Mouse (Mus musculus) intestine, embryonic 15.5 days (tissue): ENCODE data around the gene Plvap. TPM values are rescaled to one million over a fixed set of nuclear protein-coding genes. Genes with fewer than 3 reads are reported as not detected.

Experiments used
- ATAC-seq: fragments of 200-750 bp; cut with Nextera tagmentation; 2 replicates; pipeline ENCODE4 v1.8.0; 2017; ENCODE audit warnings: moderate TSS enrichment, moderate library complexity
- H3K27ac ChIP-seq: fragments of 300-500 bp; sonication (generic); 2 replicates; pipeline ENCODE4 v1.5.1; 2015; ENCODE audit warnings: mild to moderate bottlenecking, inconsistent platforms
- H3K27me3 ChIP-seq: fragments of 300-500 bp; sonication (generic); replicated peaks from 2 replicates; pipeline ENCODE4 v1.6.1; 2015; ENCODE audit warnings: inconsistent platforms
- H3K36me3 ChIP-seq: fragments of 300-500 bp; sonication (generic); 2 replicates; pipeline ENCODE4 v1.6.1; 2015; ENCODE audit warnings: inconsistent platforms
- H3K4me1 ChIP-seq: fragments of 300-500 bp; sonication (generic); replicated peaks from 2 replicates; pipeline ENCODE4 v1.6.1; 2015; ENCODE audit warnings: inconsistent platforms
- H3K4me2 ChIP-seq: fragments of 300-500 bp; sonication (generic); replicated peaks from 2 replicates; pipeline ENCODE4 v1.6.1; 2015; ENCODE audit warnings: mild to moderate bottlenecking, inconsistent platforms
- H3K4me3 ChIP-seq: fragments of 300-500 bp; sonication (generic); replicated peaks from 2 replicates; pipeline ENCODE4 v1.5.1; 2015; ENCODE audit warnings: inconsistent platforms
- H3K9ac ChIP-seq: fragments of 300-500 bp; sonication (generic); 2 replicates; pipeline ENCODE4 v1.6.1; 2015; ENCODE audit warnings: inconsistent platforms
- H3K9me3 ChIP-seq: fragments of 300-500 bp; sonication (generic); 2 replicates; pipeline ENCODE4 v1.6.1; 2016; ENCODE audit warnings: inconsistent platforms
- WGBS: fragments of 180-500 bp; shearing (Covaris S2); methylation state at CpG from one replicate; pipeline ENCODE4 v1.1.7; 2015; 5-methylcytosine and 5-hydroxymethylcytosine counted together
- polyA plus RNA-seq: library from polyadenylated mRNA; unstranded; fragments of >200 nt; fragmentation: Nextera tagmentation; extraction: Ambion mirVana; gene quantifications from 2 replicates; pipeline ENCODE4 v1.2.1, GENCODE M21; 2015

The Plvap gene
- polyA plus RNA-seq, 1 experiment from 2014 or later: 79.2 TPM

DNA sequence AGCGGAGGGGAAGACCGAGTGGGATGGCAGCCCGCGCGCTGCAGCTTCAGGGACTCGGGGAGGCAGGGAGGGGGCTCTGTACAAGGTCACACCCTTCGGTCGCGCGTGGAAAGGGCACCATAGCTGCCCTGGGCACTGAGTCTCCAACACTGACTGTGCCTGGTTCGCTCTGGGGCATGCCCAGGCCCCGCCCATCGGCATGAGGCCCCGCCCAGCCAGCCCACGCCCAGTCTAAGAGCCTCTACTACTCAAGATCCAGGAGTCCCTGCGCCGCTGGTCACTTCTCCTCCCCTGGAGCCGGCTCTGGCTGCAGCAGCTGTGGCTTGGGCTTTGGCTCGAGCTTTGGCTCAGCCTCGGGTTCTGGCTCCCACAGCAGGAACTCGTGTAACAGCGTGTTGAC, 54.6 kb downstream of the Plvap start:
- WGBS: 48% methylated on average over 22 of the region's 22 CpGs
- Histone ChIP-seq H3K4me3 (no peak overlapping the region), H3K9ac (no peak overlapping the region), H3K4me2 (no peak overlapping the region), H3K36me3 (peaks cover 14% of the 10 kb centered on the region), H3K27ac (no peak overlapping the region), H3K27me3 (no peaks in the 10 kb centered on the region), H3K4me1 (no peaks in the 10 kb centered on the region), H3K9me3 (no peaks in the 10 kb centered on the region)
- ATAC-seq: peak; percentile 54

DNA sequence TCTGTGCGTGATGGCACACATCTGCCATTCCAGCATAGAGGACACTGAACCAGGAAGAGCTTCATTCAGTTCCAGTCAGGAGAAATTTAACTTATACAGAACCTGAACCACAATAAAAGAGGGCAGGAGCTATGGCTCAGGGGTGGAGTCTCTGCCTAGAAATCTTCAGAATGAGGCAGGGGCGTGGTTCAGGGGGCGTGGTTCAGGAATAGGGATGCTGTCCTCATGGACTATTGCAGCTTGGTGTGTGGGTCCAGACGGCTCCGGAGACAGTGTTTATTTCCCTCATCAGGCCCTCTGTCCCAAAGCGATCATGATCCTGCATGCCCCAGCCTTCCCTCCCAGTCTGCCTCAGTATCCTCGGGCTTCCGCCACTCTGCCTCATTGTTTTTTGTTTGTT, 56.9 kb downstream of the Plvap start:
- ATAC-seq: no peak
- peaks cover 5% of the 10 kb centered on the region; the same call in 1 of the 2 replicates for H3K36me3 ChIP-seq
- WGBS: 79% methylated on average over 8 of the region's 8 CpGs
- no peak overlapping the region for H3K4me2 ChIP-seq
- no peak overlapping the region for H3K4me3 ChIP-seq
- H3K9ac ChIP-seq: no peak overlapping the region
- H3K27me3 ChIP-seq: no peaks in the 10 kb centered on the region
- H3K27ac ChIP-seq: no peak overlapping the region
- H3K4me1 ChIP-seq: no peaks in the 10 kb centered on the region
- no peaks in the 10 kb centered on the region for H3K9me3 ChIP-seq

DNA sequence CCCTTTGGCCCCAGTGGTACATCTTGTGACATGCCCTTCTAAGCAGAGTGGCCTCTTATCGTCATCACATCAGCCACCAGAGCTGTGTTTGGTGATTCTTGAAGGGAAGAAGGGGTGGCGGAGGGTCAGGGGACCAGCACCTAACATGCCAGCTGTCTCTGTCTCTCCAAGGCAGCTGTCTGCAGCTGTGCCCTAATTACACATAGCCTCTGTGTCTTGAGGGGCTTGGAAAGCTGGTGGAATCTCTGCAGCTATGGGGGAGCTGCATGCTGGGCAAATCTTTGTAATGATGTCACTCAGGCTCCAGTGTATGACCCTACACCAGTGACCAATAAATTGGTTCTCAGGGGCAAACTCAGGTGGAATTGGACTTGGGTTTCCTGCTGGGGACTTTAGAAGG, 58.9 kb downstream of the Plvap start:
- Histone ChIP-seq H3K27me3 (no peaks in the 10 kb centered on the region), H3K9me3 (no peaks in the 10 kb centered on the region), H3K4me3 (no peak overlapping the region), H3K4me2 (no peak overlapping the region), H3K27ac (no peak overlapping the region), H3K9ac (no peak overlapping the region), H3K4me1 (no peaks in the 10 kb centered on the region), H3K36me3 (no peaks in the 10 kb centered on the region)
- no peak for ATAC-seq
- WGBS: 70% methylated on average over 2 of the region's 2 CpGs

DNA sequence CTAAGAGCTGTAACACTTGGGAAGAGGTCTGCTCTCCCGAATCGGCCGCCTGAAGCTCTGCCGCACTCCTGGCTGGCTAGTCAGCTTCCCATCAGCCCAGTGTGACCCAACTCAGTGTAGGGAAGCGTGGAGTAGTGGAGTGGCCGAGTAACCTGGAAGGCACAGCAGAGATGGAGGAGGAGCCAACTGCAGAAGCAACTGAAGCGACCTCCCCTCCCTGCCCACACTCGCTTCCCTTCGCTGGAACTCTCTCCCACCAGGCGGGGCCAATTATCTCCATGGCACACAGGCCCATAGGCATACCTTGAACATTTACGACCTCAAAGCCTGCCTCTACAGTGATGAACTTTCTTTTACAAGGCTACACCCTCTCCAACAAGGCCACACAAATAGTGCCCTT, 59.8 kb downstream of the Plvap start:
- Histone ChIP-seq H3K4me3 (no peak overlapping the region), H3K27ac (no peak overlapping the region), H3K27me3 (no peaks in the 10 kb centered on the region), H3K9me3 (no peaks in the 10 kb centered on the region), H3K4me1 (no peaks in the 10 kb centered on the region), H3K36me3 (no peaks in the 10 kb centered on the region), H3K4me2 (no peak overlapping the region), H3K9ac (no peak overlapping the region)
- ATAC-seq: peak; percentile 34; the same call in 1 of the 2 replicates
- WGBS: 36% methylated on average over 11 of the region's 11 CpGs

DNA sequence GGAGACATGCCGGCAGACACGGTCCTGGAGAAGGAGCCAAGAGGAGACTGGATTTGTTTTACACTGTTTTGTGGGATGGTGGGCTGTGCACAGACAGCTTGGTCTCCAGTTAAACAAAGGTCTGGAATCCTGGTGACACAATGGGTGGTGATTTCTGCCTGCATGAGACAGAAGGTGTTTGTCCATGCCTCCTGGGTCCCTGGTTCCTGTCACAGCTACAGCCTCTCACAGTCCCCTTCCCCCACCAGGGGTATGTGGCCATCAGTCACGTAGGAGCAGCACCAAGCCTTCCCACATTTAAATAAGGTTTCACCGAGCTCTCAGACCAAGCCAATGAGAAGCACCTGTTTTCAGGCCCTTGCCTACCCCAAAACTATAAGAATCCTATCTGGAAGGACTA, 60.2 kb downstream of the Plvap start:
- WGBS: 66% methylated on average over 4 of the region's 4 CpGs
- H3K36me3 ChIP-seq: no peaks in the 10 kb centered on the region
- no peaks in the 10 kb centered on the region for H3K4me1 ChIP-seq
- no peaks in the 10 kb centered on the region for H3K27me3 ChIP-seq
- H3K9me3 ChIP-seq: no peaks in the 10 kb centered on the region
- no peak overlapping the region for H3K4me3 ChIP-seq
- H3K4me2 ChIP-seq: no peak overlapping the region
- no peak overlapping the region for H3K27ac ChIP-seq
- no peak overlapping the region for H3K9ac ChIP-seq
- no peak for ATAC-seq

Other genes with a start within 250 kb of the Plvap start
- 15.4 and 19.5 TPM in 2 replicates for gene Myo9b, start 239.0 kb downstream of the Plvap start, polyA plus RNA-seq
- 44.5 and 51.6 TPM in 2 replicates for gene Haus8, start 238.8 kb downstream of the Plvap start, polyA plus RNA-seq
- gene Use1, start 144.9 kb downstream of the Plvap start, polyA plus RNA-seq: 93.5 and 93.8 TPM in 2 replicates
- 6.7 and 7.9 TPM in 2 replicates for gene Ocel1, start 140.5 kb downstream of the Plvap start, polyA plus RNA-seq
- gene Nr2f6, start 129.8 kb downstream of the Plvap start, polyA plus RNA-seq: 81.1 and 85.7 TPM in 2 replicates
- gene Ushbp1, start 116.0 kb downstream of the Plvap start, polyA plus RNA-seq: 8.8 and 10.8 TPM in 2 replicates
- 97.8 and 99.8 TPM in 2 replicates for gene Babam1, start 114.9 kb downstream of the Plvap start, polyA plus RNA-seq
- 31.6 and 41.6 TPM in 2 replicates for gene Ankle1, start 105.7 kb downstream of the Plvap start, polyA plus RNA-seq
- gene Abhd8, start 48.1 kb downstream of the Plvap start, polyA plus RNA-seq: 34.6 and 37.5 TPM in 2 replicates
- gene Mrpl34, start 46.8 kb downstream of the Plvap start, polyA plus RNA-seq: 199 and 214 TPM in 2 replicates
- 90.2 and 91.3 TPM in 2 replicates for gene Dda1, start 42.6 kb downstream of the Plvap start, polyA plus RNA-seq
- 1.4 TPM in 2 replicates for gene Ano8, start 25.8 kb downstream of the Plvap start, polyA plus RNA-seq
- gene Gtpbp3, start 23.6 kb downstream of the Plvap start, polyA plus RNA-seq: 13.6 and 16.3 TPM in 2 replicates
- 0.32 and 0.43 TPM in 2 replicates for gene Ccdc194, start 14.0 kb upstream of the Plvap start, polyA plus RNA-seq
- gene Bst2, start 25.7 kb upstream of the Plvap start, polyA plus RNA-seq: 43.0 and 45.5 TPM in 2 replicates
- gene Mvb12a, start 31.2 kb upstream of the Plvap start, polyA plus RNA-seq: 103 and 115 TPM in 2 replicates
- gene Tmem221, start 47.1 kb upstream of the Plvap start, polyA plus RNA-seq: 2.1 and 2.8 TPM in 2 replicates
- 0.06 TPM in 1 of 2 replicates, not detected in the other for gene Nxnl1, start 54.8 kb upstream of the Plvap start, polyA plus RNA-seq
- 23.3 and 25.1 TPM in 2 replicates for gene Slc27a1, start 57.1 kb upstream of the Plvap start, polyA plus RNA-seq
- 241 and 243 TPM in 2 replicates for gene Pgls, start 80.4 kb upstream of the Plvap start, polyA plus RNA-seq
- gene Fam129c, start 85.9 kb upstream of the Plvap start, polyA plus RNA-seq: 2.9 and 3.6 TPM in 2 replicates
- gene Colgalt1, start 99.2 kb upstream of the Plvap start, polyA plus RNA-seq: 70.8 and 73.5 TPM in 2 replicates
- gene Unc13a, start 160.0 kb upstream of the Plvap start, polyA plus RNA-seq: 1.3 and 1.5 TPM in 2 replicates
- 9.0 and 9.2 TPM in 2 replicates for gene Jak3, start 164.5 kb upstream of the Plvap start, polyA plus RNA-seq
- 1.2 and 1.9 TPM in 2 replicates for gene Insl3, start 177.5 kb upstream of the Plvap start, polyA plus RNA-seq
- gene B3gnt3, start 190.0 kb upstream of the Plvap start, polyA plus RNA-seq: 16.0 and 17.0 TPM in 2 replicates
- gene Fcho1, start 214.0 kb upstream of the Plvap start, polyA plus RNA-seq: 5.3 and 7.1 TPM in 2 replicates